Mouse (Mus musculus): ENCODE data around the gene Ccz1. TPM values are rescaled to one million over a fixed set of nuclear protein-coding genes. Genes with fewer than 3 reads are reported as not detected.

The Ccz1 gene
- polyA plus RNA-seq, 1 experiment from 2014 or later: 78.1 TPM

- Histone ChIP-seq H3K9me3 (no peaks in the 10 kb centered on the region), H3K27me3 (no peaks in the 10 kb centered on the region), H3K4me1 (replicated peaks) (no peaks in the 10 kb centered on the region), H3K9ac (no peak overlapping the region), H3K27ac (replicated peaks) (no peak overlapping the region), H3K4me3 (no peak overlapping the region), H3K4me2 (no peak overlapping the region), H3K36me3 (peaks cover 79% of the 10 kb centered on the region)
- ATAC-seq (ENCODE audit: low FRiP score, low read depth): no peak
- 83% methylated on average over 11 of the region's 11 CpGs for WGBS
Measured at GRCm38 (mm10) chr5:143990086-143990485, 24.6 kb downstream of the Ccz1 start.

GRCm38 (mm10) chr5:143989046-143989445, 25.6 kb downstream of the Ccz1 start:
- no peak overlapping the region for H3K4me3 ChIP-seq
- no peak overlapping the region for H3K4me2 ChIP-seq
- H3K4me1 ChIP-seq (replicated peaks): no peaks in the 10 kb centered on the region
- no peaks in the 10 kb centered on the region for H3K27me3 ChIP-seq
- ATAC-seq (ENCODE audit: low FRiP score, low read depth): no peak
- no peaks in the 10 kb centered on the region for H3K9me3 ChIP-seq
- peaks cover 78% of the 10 kb centered on the region for H3K36me3 ChIP-seq
- H3K27ac ChIP-seq (replicated peaks): no peak overlapping the region
- H3K9ac ChIP-seq: no peak overlapping the region
- WGBS: 62% methylated on average over 4 of the region's 4 CpGs

GRCm38 (mm10) chr5:143987596-143987995, 27.1 kb downstream of the Ccz1 start:
- Histone ChIP-seq H3K4me3 (no peak overlapping the region), H3K27ac (replicated peaks) (no peak overlapping the region), H3K4me2 (no peak overlapping the region), H3K9ac (no peak overlapping the region), H3K4me1 (replicated peaks) (no peaks in the 10 kb centered on the region), H3K27me3 (no peaks in the 10 kb centered on the region), H3K36me3 (peaks cover 70% of the 10 kb centered on the region), H3K9me3 (no peaks in the 10 kb centered on the region)
- WGBS: 90% methylated on average over 3 of the region's 3 CpGs
- ATAC-seq (ENCODE audit: low FRiP score, low read depth): no peak

GRCm38 (mm10) chr5:143985381-143985780, 29.3 kb downstream of the Ccz1 start:
- no peaks in the 10 kb centered on the region for H3K9me3 ChIP-seq
- no peaks in the 10 kb centered on the region for H3K27me3 ChIP-seq
- H3K36me3 ChIP-seq: peaks cover 48% of the 10 kb centered on the region
- H3K4me3 ChIP-seq: no peak overlapping the region
- no peak for ATAC-seq (ENCODE audit: low FRiP score, low read depth)
- H3K4me2 ChIP-seq: no peak overlapping the region
- 0 out of 2 replicates have a peak, but pooled peaks cover 3% of the 10 kb centered on the region for H3K4me1 ChIP-seq (replicated peaks)
- no peak overlapping the region for H3K27ac ChIP-seq (replicated peaks)
- no peak overlapping the region for H3K9ac ChIP-seq
- 83% methylated on average over 7 of the region's 7 CpGs for WGBS

- Histone ChIP-seq H3K4me3 (no peak overlapping the region), H3K27ac (replicated peaks) (no peak overlapping the region), H3K9ac (no peak overlapping the region), H3K4me2 (no peak overlapping the region), H3K27me3 (no peaks in the 10 kb centered on the region), H3K4me1 (replicated peaks) (0 out of 2 replicates have a peak, but pooled peaks cover 3% of the 10 kb centered on the region), H3K36me3 (peaks cover 21% of the 10 kb centered on the region), H3K9me3 (no peaks in the 10 kb centered on the region)
- WGBS: 90% methylated on average over 2 of the region's 2 CpGs
- no peak for ATAC-seq (ENCODE audit: low FRiP score, low read depth)
Measured at GRCm38 (mm10) chr5:143982361-143982760, 32.3 kb downstream of the Ccz1 start.

GRCm38 (mm10) chr5:143980858-143981257, 33.8 kb downstream of the Ccz1 start:
- Histone ChIP-seq H3K4me2 (no peak overlapping the region), H3K4me1 (replicated peaks) (0 out of 2 replicates have a peak, but pooled peaks cover 3% of the 10 kb centered on the region), H3K36me3 (peaks cover 10% of the 10 kb centered on the region; the same call in 1 of the 2 replicates), H3K9ac (no peak overlapping the region), H3K9me3 (no peaks in the 10 kb centered on the region), H3K27me3 (no peaks in the 10 kb centered on the region), H3K27ac (replicated peaks) (no peak overlapping the region), H3K4me3 (no peak overlapping the region)
- 28% methylated on average over 9 of the region's 9 CpGs for WGBS
- ATAC-seq (ENCODE audit: low FRiP score, low read depth): no peak

GRCm38 (mm10) chr5:143976726-143977431, 37.8 kb downstream of the Ccz1 start:
- H3K4me2 ChIP-seq: no peak overlapping the region
- 79% methylated on average over 16 of the region's 16 CpGs for WGBS
- H3K27me3 ChIP-seq: no peaks in the 10 kb centered on the region
- no peaks in the 10 kb centered on the region for H3K36me3 ChIP-seq
- H3K27ac ChIP-seq (replicated peaks): no peak overlapping the region
- no peak overlapping the region for H3K4me3 ChIP-seq
- no peak overlapping the region for H3K9ac ChIP-seq
- no peaks in the 10 kb centered on the region for H3K9me3 ChIP-seq
- no peak for ATAC-seq (ENCODE audit: low FRiP score, low read depth)
- 0 out of 2 replicates have a peak, but pooled peaks cover 3% of the 10 kb centered on the region for H3K4me1 ChIP-seq (replicated peaks)

GRCm38 (mm10) chr5:143976232-143976631, 38.4 kb downstream of the Ccz1 start:
- 92% methylated on average over 11 of the region's 11 CpGs for WGBS

GRCm38 (mm10) chr5:143975631-143975933, 39.1 kb downstream of the Ccz1 start:
- WGBS: 63% methylated on average over 2 of the region's 2 CpGs

More at GRCm38 (mm10) chr5:143976232-143976631, 38.4 kb downstream of the Ccz1 start:
- Histone ChIP-seq H3K4me2 (no peak overlapping the region), H3K9me3 (no peaks in the 10 kb centered on the region), H3K9ac (no peak overlapping the region), H3K4me3 (no peak overlapping the region), H3K27me3 (no peaks in the 10 kb centered on the region), H3K27ac (replicated peaks) (no peak overlapping the region), H3K36me3 (no peaks in the 10 kb centered on the region), H3K4me1 (replicated peaks) (0 out of 2 replicates have a peak, but pooled peaks cover 3% of the 10 kb centered on the region)
- ATAC-seq (ENCODE audit: low FRiP score, low read depth): no peak

GRCm38 (mm10) chr5:143974931-143975630, 39.6 kb downstream of the Ccz1 start:
- 51% methylated on average over 4 of the region's 4 CpGs for WGBS
- H3K36me3 ChIP-seq: no peaks in the 10 kb centered on the region
- H3K9ac ChIP-seq: no peak overlapping the region
- no peak overlapping the region for H3K27ac ChIP-seq (replicated peaks)
- H3K4me2 ChIP-seq: no peak overlapping the region
- H3K9me3 ChIP-seq: no peaks in the 10 kb centered on the region
- no peaks in the 10 kb centered on the region for H3K4me1 ChIP-seq (replicated peaks)
- peak; percentile 34; the same call in 1 of the 2 replicates for ATAC-seq (ENCODE audit: low FRiP score, low read depth)
- no peaks in the 10 kb centered on the region for H3K27me3 ChIP-seq
- H3K4me3 ChIP-seq: no peak overlapping the region

More at GRCm38 (mm10) chr5:143975631-143975933, 39.1 kb downstream of the Ccz1 start:
- Histone ChIP-seq H3K27me3 (no peaks in the 10 kb centered on the region), H3K27ac (replicated peaks) (no peak overlapping the region), H3K4me2 (no peak overlapping the region), H3K4me3 (no peak overlapping the region), H3K9me3 (no peaks in the 10 kb centered on the region), H3K9ac (no peak overlapping the region), H3K36me3 (no peaks in the 10 kb centered on the region), H3K4me1 (replicated peaks) (no peaks in the 10 kb centered on the region)
- ATAC-seq (ENCODE audit: low FRiP score, low read depth): no peak

GRCm38 (mm10) chr5:143972628-143973027, 42.0 kb downstream of the Ccz1 start:
- H3K4me3 ChIP-seq: no peak overlapping the region
- no peaks in the 10 kb centered on the region for H3K9me3 ChIP-seq
- no peak overlapping the region for H3K27ac ChIP-seq (replicated peaks)
- no peak for ATAC-seq (ENCODE audit: low FRiP score, low read depth)
- H3K27me3 ChIP-seq: no peaks in the 10 kb centered on the region
- no peaks in the 10 kb centered on the region for H3K36me3 ChIP-seq
- H3K4me2 ChIP-seq: no peak overlapping the region
- no peak overlapping the region for H3K9ac ChIP-seq
- 89% methylated on average over 3 of the region's 3 CpGs for WGBS
- H3K4me1 ChIP-seq (replicated peaks): no peaks in the 10 kb centered on the region

GRCm38 (mm10) chr5:143966671-143967070, 48.0 kb downstream of the Ccz1 start:
- H3K9ac ChIP-seq: no peak overlapping the region
- no peak for ATAC-seq (ENCODE audit: low FRiP score, low read depth)

More at GRCm38 (mm10) chr5:143966671-143967070, 48.0 kb downstream of the Ccz1 start:
- no peak overlapping the region for H3K4me2 ChIP-seq
- H3K27ac ChIP-seq (replicated peaks): no peak overlapping the region
- H3K9me3 ChIP-seq: no peaks in the 10 kb centered on the region
- no peak overlapping the region for H3K4me3 ChIP-seq
- WGBS: 89% methylated on average over 12 of the region's 12 CpGs
- no peaks in the 10 kb centered on the region for H3K27me3 ChIP-seq
- no peaks in the 10 kb centered on the region for H3K36me3 ChIP-seq
- no peaks in the 10 kb centered on the region for H3K4me1 ChIP-seq (replicated peaks)

Data from hindbrain, embryonic 15.5 days (tissue).